In genomic region chr15:82901306-82901705, GRCm38 (mm10) we compare ENCODE assay signal across 10 mouse cellular contexts.
DNase-seq lines count a peak whose midpoint lies in the region; ATAC-seq lines count a peak whose summit lies in the region.
"Had no signal": no experiment of that assay in that cellular context is flagged by ENCODE, and none has a peak within 500 bp of the region (broad histone marks: within the 10 kb centered on the region; RNA-seq: fewer than 3 reads in every experiment).

No protein-coding gene starts in this region.

- H3K27ac ChIP-seq in intestine, embryonic 15.5 days = no peak overlapping the region
- H3K27ac ChIP-seq in intestine, embryonic 16.5 days (ENCODE audit: low read length) = no peak overlapping the region
- H3K27ac ChIP-seq: liver, embryonic 13.5 days had no signal

- 41% methylated on average over 6 of the region's 6 CpGs for WGBS in intestine, embryonic 15.5 days
- 31% methylated on average over 6 of the region's 6 CpGs for WGBS in intestine, embryonic 16.5 days

- H3K9ac ChIP-seq in intestine, embryonic 15.5 days = 0 out of 2 replicates have a peak overlapping the region, but pooled peaks have one; percentile 4
- no peak overlapping the region for H3K9ac ChIP-seq in intestine, embryonic 16.5 days (ENCODE audit: low read depth, low read length)
- H3K9ac ChIP-seq: liver, embryonic 13.5 days had no signal

- H3K4me2 ChIP-seq in intestine, embryonic 15.5 days (replicated peaks) = no peak overlapping the region
- no peak overlapping the region for H3K4me2 ChIP-seq in intestine, embryonic 16.5 days (ENCODE audit: low read depth, low read length)
- H3K4me2 ChIP-seq: liver, embryonic 13.5 days had no signal

- peaks cover 22% of the 10 kb centered on the region for H3K4me1 ChIP-seq in intestine, embryonic 15.5 days (replicated peaks)
- peaks cover 25% of the 10 kb centered on the region for H3K4me1 ChIP-seq in intestine, embryonic 16.5 days (ENCODE audit: control insufficient read depth, insufficient read depth, low read length)

- no peaks in the 10 kb centered on the region for H3K36me3 ChIP-seq in intestine, embryonic 15.5 days
- H3K36me3 ChIP-seq in intestine, embryonic 16.5 days (ENCODE audit: control insufficient read depth, insufficient read depth, low read length) = no peaks in the 10 kb centered on the region
- H3K36me3 ChIP-seq: liver, embryonic 13.5 days had no signal

- DNase-seq in Muller cell, postnatal 12 days (ENCODE audit: inconsistent ontology term) = peak; percentile 81
- peak; percentile 56 for DNase-seq in embryo, embryonic 9.5 days (ENCODE audit: extremely low spot score)
- peak; percentile 21 for DNase-seq in lung, postnatal 36 days
- DNase-seq in right cerebral cortex, adult 2 months (ENCODE audit: low spot score in 2 of 2) = no peak
- DNase-seq: cerebellum, adult 11-12 months; kidney, postnatal 25 days; liver, embryonic 13.5 days had no signal

- ATAC-seq in intestine, embryonic 15.5 days = no peak
- ATAC-seq in intestine, embryonic 16.5 days = no peak
- ATAC-seq in megakaryocyte-erythroid progenitor cell, adult 5-6 weeks (replicated peaks; ENCODE audit: low FRiP score, low TSS enrichment, poor library complexity, severe bottlenecking) = no peak

- H3K27me3 ChIP-seq in intestine, embryonic 15.5 days (replicated peaks) = no peaks in the 10 kb centered on the region
- H3K27me3 ChIP-seq in intestine, embryonic 16.5 days (replicated peaks; ENCODE audit: control insufficient read depth, insufficient read depth, low read length) = no peaks in the 10 kb centered on the region
- H3K27me3 ChIP-seq: liver, embryonic 13.5 days had no signal

- H3K4me3 ChIP-seq in intestine, embryonic 15.5 days (replicated peaks) = no peak overlapping the region
- no peak overlapping the region for H3K4me3 ChIP-seq in intestine, embryonic 16.5 days (ENCODE audit: low read length)
- H3K4me3 ChIP-seq: liver, embryonic 13.5 days had no signal

- H3K9me3 ChIP-seq in intestine, embryonic 15.5 days = no peaks in the 10 kb centered on the region
- no peaks in the 10 kb centered on the region for H3K9me3 ChIP-seq in intestine, embryonic 16.5 days (ENCODE audit: control insufficient read depth, low read length)
- H3K9me3 ChIP-seq: liver, embryonic 13.5 days had no signal

Comparison
In these comparisons a context has a peak if more than half of its experiments do, and no peak if none do; other contexts are left out.
1. DNase-seq: peak in Muller cell, postnatal 12 days (single experiment), embryo, embryonic 9.5 days (single experiment) and lung, postnatal 36 days (single experiment); none in right cerebral cortex, adult 2 months (0 of 2).